Mouse (Mus musculus) limb, embryonic 12.5 days (tissue): Measurements from ENCODE around the gene Emc8. TPM values are rescaled to one million over a fixed set of nuclear protein-coding genes. Genes with fewer than 3 reads are reported as not detected.
A peak's percentile ranks its signal among the peaks of the same experiment; 100 is the strongest.

ENCODE experiments used
- ATAC-seq: fragments of 200-750 bp; cut with Nextera tagmentation; 2 replicates; pipeline ENCODE4 v1.8.0; 2017; ENCODE audit warnings: low read depth, moderate TSS enrichment; ENCODE audit not compliant: insufficient number of reproducible peaks, insufficient read depth, low FRiP score, low TSS enrichment
- H3K27ac ChIP-seq: fragments of 300-500 bp; sonication (generic); 2 replicates; pipeline ENCODE4 v1.5.1; 2016; ENCODE audit warnings: mild to moderate bottlenecking, moderate library complexity
- H3K27me3 ChIP-seq: fragments of 300-500 bp; sonication (generic); 2 replicates; pipeline ENCODE4 v1.6.1; 2016; ENCODE audit warnings: mild to moderate bottlenecking, moderate library complexity
- H3K36me3 ChIP-seq: fragments of 300-500 bp; sonication (generic); 2 replicates; pipeline ENCODE4 v1.6.1; 2016; ENCODE audit warnings: mild to moderate bottlenecking, moderate library complexity
- H3K4me1 ChIP-seq: fragments of 300-500 bp; sonication (generic); replicated peaks from 2 replicates; pipeline ENCODE4 v1.6.1; 2016
- H3K4me2 ChIP-seq: fragments of 300-500 bp; sonication (generic); 2 replicates; pipeline ENCODE4 v1.6.1; 2016; ENCODE audit warnings: mild to moderate bottlenecking, moderate library complexity
- H3K4me3 ChIP-seq: fragments of 300-500 bp; sonication (generic); replicated peaks from 2 replicates; pipeline ENCODE4 v1.5.1; 2016; ENCODE audit warnings: mild to moderate bottlenecking
- H3K9ac ChIP-seq: fragments of 300-500 bp; sonication (generic); replicated peaks from 2 replicates; pipeline ENCODE4 v1.6.1; 2016; ENCODE audit warnings: mild to moderate bottlenecking, moderate library complexity
- H3K9me3 ChIP-seq: fragments of 300-500 bp; sonication (generic); 2 replicates; pipeline ENCODE4 v1.6.1; 2016; ENCODE audit warnings: mild to moderate bottlenecking, moderate library complexity
- WGBS: fragments of 180-500 bp; shearing (Covaris S2); methylation state at CpG from one replicate; pipeline ENCODE4 v1.1.7; 2016; 5-methylcytosine and 5-hydroxymethylcytosine counted together
- polyA plus RNA-seq: library from polyadenylated mRNA; unstranded; fragments of >200 nt; fragmentation: Nextera tagmentation; extraction: Ambion mirVana; gene quantifications from 2 replicates; pipeline ENCODE4 v1.2.1, GENCODE M21; 2016

Emc8 gene
- polyA plus RNA-seq, 1 experiment from 2014 or later: 294 TPM

DNA sequence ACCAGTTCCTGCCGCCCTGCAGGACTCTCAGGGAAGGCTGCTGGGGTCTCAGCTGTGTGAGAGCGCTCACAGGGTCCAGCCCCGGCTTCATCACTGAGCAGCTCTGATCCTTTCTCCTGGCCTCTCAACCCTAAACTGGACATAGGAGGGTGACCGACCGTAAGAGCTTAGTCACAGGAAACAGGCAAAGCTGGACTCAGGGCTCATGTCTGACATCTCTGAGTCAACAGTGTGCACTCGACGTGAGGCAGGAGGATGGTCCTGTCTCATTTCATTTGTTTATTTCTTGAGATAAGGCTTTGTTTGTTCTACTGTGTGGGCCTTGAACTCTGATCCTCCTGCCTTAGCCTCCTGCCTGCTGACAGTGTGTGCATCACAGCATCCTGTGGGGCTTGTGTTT is 47.9 kb downstream of the Emc8 start:
- H3K27ac ChIP-seq: no peak overlapping the region
- no peak overlapping the region for H3K4me2 ChIP-seq
- H3K9ac ChIP-seq: no peak overlapping the region
- no peaks in the 10 kb centered on the region; the same call in 1 of the 2 replicates for H3K27me3 ChIP-seq
- ATAC-seq: no peak
- H3K4me1 ChIP-seq: peaks cover 24% of the 10 kb centered on the region
- H3K9me3 ChIP-seq: no peaks in the 10 kb centered on the region
- H3K4me3 ChIP-seq: no peak overlapping the region
- 53% methylated on average over 7 of the region's 7 CpGs for WGBS
- H3K36me3 ChIP-seq: no peaks in the 10 kb centered on the region

- Histone ChIP-seq H3K4me1 (peaks cover 24% of the 10 kb centered on the region), H3K4me3 (no peak overlapping the region), H3K36me3 (no peaks in the 10 kb centered on the region), H3K27ac (no peak overlapping the region), H3K27me3 (no peaks in the 10 kb centered on the region; the same call in 1 of the 2 replicates), H3K4me2 (no peak overlapping the region), H3K9me3 (no peaks in the 10 kb centered on the region), H3K9ac (no peak overlapping the region)
- 77% methylated on average over 11 of the region's 11 CpGs for WGBS
- no peak for ATAC-seq
Measured at GRCm38 (mm10) chr8:120619235-120620180, 48.9 kb downstream of the Emc8 start.

- peaks cover 24% of the 10 kb centered on the region for H3K4me1 ChIP-seq
- no peak for ATAC-seq
- H3K9ac ChIP-seq: no peak overlapping the region
- no peak overlapping the region for H3K4me3 ChIP-seq
- H3K4me2 ChIP-seq: no peak overlapping the region; the same call in 1 of the 2 replicates
- H3K36me3 ChIP-seq: no peaks in the 10 kb centered on the region
- under 1% methylated on average over 6 of the region's 6 CpGs for WGBS
- no peak overlapping the region for H3K27ac ChIP-seq
- no peaks in the 10 kb centered on the region for H3K9me3 ChIP-seq
- H3K27me3 ChIP-seq: no peaks in the 10 kb centered on the region; the same call in 1 of the 2 replicates
Measured at GRCm38 (mm10) chr8:120618110-120618509, 50.3 kb downstream of the Emc8 start.

- Histone ChIP-seq H3K4me1 (peaks cover 22% of the 10 kb centered on the region), H3K9ac (0 out of 2 replicates have a peak overlapping the region, but pooled peaks have one; percentile 12), H3K4me2 (no peak overlapping the region), H3K27ac (peak overlapping the region; percentile 25; the same call in 1 of the 2 replicates), H3K4me3 (no peak overlapping the region), H3K36me3 (no peaks in the 10 kb centered on the region), H3K27me3 (no peaks in the 10 kb centered on the region; the same call in 1 of the 2 replicates), H3K9me3 (no peaks in the 10 kb centered on the region)
- WGBS: 31% methylated on average over 8 of the region's 8 CpGs
- ATAC-seq: no peak
Measured at GRCm38 (mm10) chr8:120616663-120617626, 51.4 kb downstream of the Emc8 start.

- WGBS: 83% methylated on average over 3 of the region's 3 CpGs
- no peaks in the 10 kb centered on the region; the same call in 1 of the 2 replicates for H3K27me3 ChIP-seq
- H3K9ac ChIP-seq: no peak overlapping the region
- H3K27ac ChIP-seq: no peak overlapping the region
- no peaks in the 10 kb centered on the region for H3K36me3 ChIP-seq
- ATAC-seq: no peak
- H3K4me1 ChIP-seq: peaks cover 13% of the 10 kb centered on the region
- H3K4me3 ChIP-seq: no peak overlapping the region
- H3K4me2 ChIP-seq: no peak overlapping the region
- H3K9me3 ChIP-seq: no peaks in the 10 kb centered on the region
Measured at GRCm38 (mm10) chr8:120614491-120614890, 53.9 kb downstream of the Emc8 start.

DNA sequence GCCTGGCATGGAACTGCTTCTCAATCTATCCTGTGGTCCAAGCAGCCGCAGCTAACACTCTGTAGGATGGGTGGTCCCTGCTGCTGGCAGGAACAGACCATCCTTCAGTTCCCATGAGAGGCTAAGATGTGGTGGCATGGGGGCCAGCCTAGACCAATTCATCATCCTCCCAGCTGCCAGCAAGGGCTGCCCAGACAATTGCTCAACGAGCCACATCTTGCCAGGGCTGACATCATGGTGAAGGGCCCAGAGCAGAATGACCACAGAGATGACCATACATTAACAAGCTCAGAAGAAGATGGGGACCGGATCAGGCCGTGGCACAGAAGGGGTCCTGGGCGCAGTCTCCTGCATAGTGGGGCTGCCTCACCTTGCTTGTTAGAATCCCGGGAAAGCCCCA is 57.5 kb downstream of the Emc8 start:
- no peak for ATAC-seq
- Histone ChIP-seq H3K9ac (no peak overlapping the region), H3K4me1 (0 out of 2 replicates have a peak, but pooled peaks cover 12% of the 10 kb centered on the region), H3K9me3 (no peaks in the 10 kb centered on the region), H3K4me3 (no peak overlapping the region), H3K27me3 (no peaks in the 10 kb centered on the region), H3K4me2 (no peak overlapping the region), H3K27ac (no peak overlapping the region), H3K36me3 (no peaks in the 10 kb centered on the region)
- 88% methylated on average over 6 of the region's 6 CpGs for WGBS

DNA sequence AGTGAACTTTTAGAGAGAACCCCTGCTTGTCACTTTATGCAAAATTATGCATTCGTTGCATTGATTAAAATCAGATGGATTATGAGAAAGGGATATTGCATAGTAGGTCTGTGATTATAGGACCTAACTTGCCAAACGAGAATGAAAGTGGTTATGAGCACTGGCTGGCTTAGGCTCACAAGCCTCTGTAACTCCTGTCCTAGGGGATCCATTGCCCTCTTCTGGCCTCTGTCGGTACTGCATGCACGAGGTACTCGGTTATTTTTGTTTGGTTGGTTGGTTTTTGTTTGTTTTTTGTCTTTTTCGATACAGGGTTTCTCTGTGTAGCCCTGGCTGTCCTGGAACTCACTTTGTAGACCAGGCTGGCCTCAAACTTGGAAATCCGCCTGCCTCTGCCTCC is 60.5 kb downstream of the Emc8 start:
- Histone ChIP-seq H3K4me2 (no peak overlapping the region), H3K27ac (no peak overlapping the region), H3K4me1 (peaks cover 13% of the 10 kb centered on the region; the same call in 1 of the 2 replicates), H3K9ac (no peak overlapping the region), H3K27me3 (no peaks in the 10 kb centered on the region), H3K36me3 (no peaks in the 10 kb centered on the region), H3K4me3 (no peak overlapping the region), H3K9me3 (no peaks in the 10 kb centered on the region)
- ATAC-seq: no peak
- whole genome bisulfite sequencing: 15% methylated on average over 7 of the region's 7 CpGs

DNA sequence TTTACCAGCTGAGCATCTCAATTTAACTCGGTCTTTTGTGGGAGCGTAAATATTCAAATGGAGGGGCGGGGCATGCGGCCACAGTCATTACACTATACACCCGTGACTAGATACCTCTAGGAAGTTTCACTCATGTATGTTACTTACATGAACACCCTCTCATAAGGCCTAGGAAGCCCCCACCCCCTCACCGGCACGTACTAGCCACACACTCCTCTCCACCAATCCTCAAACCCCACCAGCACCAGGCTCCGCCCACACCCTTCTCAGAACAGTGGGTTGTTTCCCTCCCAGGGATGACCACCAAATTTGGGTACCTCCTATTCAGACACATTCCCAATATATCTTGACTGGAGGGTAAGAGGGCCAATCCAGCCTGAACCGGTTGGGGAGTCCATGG is 60.9 kb downstream of the Emc8 start:
- 83% methylated on average over 9 of the region's 9 CpGs for WGBS
- Histone ChIP-seq H3K27me3 (no peaks in the 10 kb centered on the region), H3K36me3 (no peaks in the 10 kb centered on the region), H3K9me3 (no peaks in the 10 kb centered on the region), H3K4me3 (no peak overlapping the region), H3K27ac (no peak overlapping the region), H3K4me1 (peaks cover 17% of the 10 kb centered on the region; the same call in 1 of the 2 replicates), H3K9ac (no peak overlapping the region), H3K4me2 (no peak overlapping the region)
- ATAC-seq: no peak

Other genes starting within 250 kb of the Emc8 start
- gene Gins2, start 79.3 kb downstream of the Emc8 start, polyA plus RNA-seq: 111 and 113 TPM in 2 replicates
- 5.8 and 6.0 TPM in 2 replicates for gene 1190005I06Rik, start 20.9 kb downstream of the Emc8 start, polyA plus RNA-seq
- gene Gm27021, start 494 bp downstream of the Emc8 start, polyA plus RNA-seq: 2.7 and 3.7 TPM in 2 replicates
- gene Cox4i1, start 351 bp downstream of the Emc8 start, polyA plus RNA-seq: 886 and 916 TPM in 2 replicates
- gene Irf8, start 67.8 kb upstream of the Emc8 start, polyA plus RNA-seq: 3.5 and 4.1 TPM in 2 replicates